Mouse (Mus musculus): Measurements from ENCODE around the gene Olfr487. TPM values are rescaled to one million over a fixed set of nuclear protein-coding genes. Genes with fewer than 3 reads are reported as not detected.
"Not testable (repeated sequence)": the region's sequence is repeated elsewhere in the genome, so short reads cannot be mapped to it uniquely, and the experiment has no call there.

Olfr487 gene
- not detected for total RNA-seq (2021)
- long read RNA-seq, experiment 1: 0 reads
- long read RNA-seq, experiment 2: 0 reads

DNA sequence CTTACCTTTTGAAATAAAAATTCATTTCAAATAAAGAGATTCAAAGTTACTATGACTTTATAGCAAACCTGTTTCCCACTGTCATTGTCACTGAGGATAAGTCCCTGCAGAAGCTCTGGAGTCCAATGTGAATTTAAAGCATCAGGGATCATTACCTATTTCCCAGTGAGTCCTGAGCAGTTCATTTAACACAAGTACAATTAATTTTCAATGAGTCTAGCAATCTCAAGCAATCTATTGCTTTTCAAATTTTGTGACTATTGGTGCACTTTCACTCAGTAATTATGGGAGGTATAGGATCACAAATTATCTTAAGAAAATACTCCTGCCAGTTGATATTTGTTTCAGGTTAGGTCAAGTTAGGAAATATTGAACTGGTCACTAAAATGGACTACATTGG lies at the start of gene Olfr487:
Olfr487 (minus strand) TSS at position 101 of the 400 bp plus-strand sequence.
- DNase-seq (ENCODE audit: low spot score in 2 of 2): not testable (repeated sequence)

DNA sequence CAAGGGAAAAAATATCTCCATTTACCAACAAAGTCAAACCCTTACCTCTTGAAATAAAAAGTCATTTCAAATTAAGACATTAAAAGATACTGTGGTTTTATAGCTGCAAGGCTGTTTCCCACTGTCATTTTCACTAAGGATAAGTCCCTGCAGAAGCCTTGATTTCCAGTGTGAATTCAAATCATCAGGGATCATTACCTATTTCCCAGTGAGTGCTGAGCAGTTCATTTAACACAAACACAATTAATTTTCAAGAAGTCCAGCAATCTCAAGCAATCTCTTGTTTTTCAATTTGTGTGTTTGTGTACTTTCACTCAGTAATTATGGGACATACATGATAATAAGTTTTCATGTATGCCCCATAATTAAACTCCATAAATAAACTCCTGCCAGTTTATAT lies 43.8 kb upstream of the Olfr487 start, which contains the start of gene Olfr488:
Olfr488 (minus strand) TSS at position 101 of the 400 bp plus-strand sequence.
- DNase-seq (ENCODE audit: low spot score in 2 of 2): no peak

DNA sequence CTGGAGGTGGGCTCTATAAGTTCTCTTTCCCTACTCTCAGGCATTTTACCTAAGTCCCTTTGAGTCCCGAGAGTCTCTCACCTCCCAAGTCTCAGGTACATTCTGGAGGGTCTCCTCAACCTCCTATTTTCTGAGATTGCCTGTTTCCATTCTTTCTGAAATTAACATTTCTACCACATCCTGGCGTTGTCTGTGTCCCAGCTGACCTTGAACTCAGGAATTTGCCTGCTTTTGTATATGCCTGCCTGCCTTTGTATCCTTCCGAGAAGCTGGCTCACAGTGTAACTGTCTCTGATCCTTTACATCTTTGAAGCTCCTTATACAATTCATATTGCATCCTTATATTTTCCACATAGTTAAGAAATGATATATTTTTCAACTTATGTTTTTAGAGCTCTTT lies 19.1 kb upstream of the Olfr487 start:
- DNase-seq (ENCODE audit: low spot score in 2 of 2): no peak

DNA sequence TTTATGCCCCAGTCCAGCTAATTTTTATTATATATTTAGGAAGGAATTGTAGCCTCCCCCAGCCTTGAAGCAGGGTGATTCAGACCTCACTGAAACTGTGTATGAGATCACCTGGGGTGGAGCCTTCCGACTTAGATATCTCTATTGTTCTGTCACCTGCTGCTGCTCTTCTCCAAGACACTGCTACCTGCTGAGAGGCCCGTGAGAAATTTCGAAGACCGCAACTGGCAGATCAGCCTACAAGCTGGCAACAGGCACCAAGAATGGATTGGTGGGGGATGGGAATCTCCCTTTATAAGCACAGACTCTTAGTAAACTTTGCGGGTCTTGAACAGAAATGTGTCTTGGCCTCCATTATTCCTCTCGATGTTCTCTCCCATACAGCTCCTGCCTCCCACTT lies 17.5 kb downstream of the Olfr487 start:
- no peak for DNase-seq (ENCODE audit: low spot score in 2 of 2)

DNA sequence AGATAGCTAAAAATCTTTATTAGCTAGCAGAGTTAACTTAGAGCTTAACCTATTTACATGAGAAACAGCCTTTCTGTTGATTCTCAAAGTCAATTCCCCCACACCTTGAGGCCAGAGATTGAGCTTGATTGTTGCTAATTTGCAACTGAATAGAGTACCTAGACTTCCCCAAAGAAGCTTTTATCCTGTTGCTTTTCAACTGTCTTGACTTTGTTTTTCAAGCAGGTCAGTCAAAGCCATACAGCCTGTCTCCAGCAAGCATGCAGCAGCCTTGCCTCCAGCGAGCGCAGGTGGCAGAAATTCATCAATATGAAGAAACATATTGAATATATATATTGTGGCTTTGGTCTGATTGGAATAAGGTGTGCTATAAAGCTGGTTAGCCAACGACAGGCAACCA lies 18.1 kb downstream of the Olfr487 start:
- DNase-seq (ENCODE audit: low spot score in 2 of 2): not testable (repeated sequence)

DNA sequence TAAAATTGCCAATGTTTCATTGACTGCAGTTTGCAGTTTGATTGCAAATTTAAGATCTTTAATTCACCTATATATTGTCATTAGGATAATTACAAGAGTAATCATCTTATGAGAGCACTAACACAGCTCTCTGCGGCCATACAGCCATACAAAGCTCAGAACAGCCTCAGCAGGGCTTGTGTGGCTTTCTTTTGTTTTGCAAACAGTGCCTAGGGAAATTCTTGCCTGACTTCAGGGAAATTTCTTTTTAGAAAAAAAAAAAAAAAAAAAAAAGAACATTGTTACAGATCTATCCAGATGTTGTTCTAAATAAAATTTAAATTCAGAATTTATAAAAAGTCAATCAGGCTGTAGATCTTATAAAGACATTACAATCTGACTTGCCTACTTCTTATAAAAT lies 21.7 kb downstream of the Olfr487 start:
- DNase-seq (ENCODE audit: low spot score in 2 of 2): not testable (repeated sequence)

DNA sequence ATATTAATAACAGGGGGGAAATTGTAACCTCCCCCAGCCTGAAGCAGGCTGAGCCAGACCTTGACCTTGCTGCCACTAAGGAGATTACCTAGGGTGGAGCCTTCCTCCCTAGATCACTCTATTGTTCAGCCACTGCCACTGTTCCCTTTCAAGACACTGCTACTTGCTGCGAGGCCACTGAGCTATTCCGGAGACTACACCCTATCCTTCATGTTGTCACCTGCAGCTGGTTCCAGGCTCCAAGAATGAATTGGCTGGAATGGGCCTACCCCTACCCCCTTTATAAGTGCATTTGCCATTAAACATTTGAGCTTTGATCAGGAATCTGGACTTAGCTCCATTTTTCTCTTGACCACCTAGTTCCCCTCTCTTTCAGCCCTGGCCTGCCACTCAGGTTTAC lies 23.2 kb downstream of the Olfr487 start:
- not testable (repeated sequence) for DNase-seq (ENCODE audit: low spot score in 2 of 2)

DNA sequence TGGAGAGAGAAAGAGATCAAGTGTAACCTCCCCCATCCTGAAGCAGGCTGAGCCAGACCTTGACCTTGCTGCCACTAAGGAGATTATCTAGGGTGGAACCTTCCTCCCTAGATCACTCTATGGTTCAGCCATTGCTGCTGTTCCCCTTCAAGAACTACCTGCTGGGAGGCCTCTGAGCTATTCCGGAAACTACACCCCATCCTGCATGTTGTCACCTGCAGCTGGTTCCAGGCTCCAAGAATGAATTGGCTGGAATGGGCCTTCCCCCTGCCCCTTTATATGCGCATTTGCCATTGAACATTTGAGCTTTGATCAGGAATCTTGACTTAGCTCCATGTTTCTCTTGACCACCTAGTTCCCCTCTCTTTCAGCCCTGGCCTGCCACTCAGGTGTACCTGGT lies 29.2 kb downstream of the Olfr487 start:
- DNase-seq (ENCODE audit: low spot score in 2 of 2): not testable (repeated sequence)

DNA sequence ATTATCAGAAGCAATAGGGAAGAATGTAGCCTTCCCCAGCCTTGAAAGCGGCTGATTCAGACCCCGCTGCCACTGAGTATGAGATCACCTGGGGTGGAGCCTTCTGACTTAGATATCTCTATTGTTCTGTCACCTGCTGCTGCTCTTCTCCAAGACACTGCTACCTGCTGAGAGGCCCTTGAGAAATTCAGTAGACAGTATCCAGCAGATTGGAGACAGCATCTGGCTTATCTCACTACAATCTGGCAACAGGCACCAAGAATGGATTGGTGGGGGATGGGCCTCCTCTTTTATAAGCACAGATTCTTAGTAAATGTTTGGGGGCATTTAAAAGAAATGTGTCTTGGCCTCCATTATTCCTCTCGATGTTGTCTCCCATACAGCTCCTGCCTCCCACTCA lies 30.0 kb downstream of the Olfr487 start:
- not testable (repeated sequence) for DNase-seq (ENCODE audit: low spot score in 2 of 2)

DNA sequence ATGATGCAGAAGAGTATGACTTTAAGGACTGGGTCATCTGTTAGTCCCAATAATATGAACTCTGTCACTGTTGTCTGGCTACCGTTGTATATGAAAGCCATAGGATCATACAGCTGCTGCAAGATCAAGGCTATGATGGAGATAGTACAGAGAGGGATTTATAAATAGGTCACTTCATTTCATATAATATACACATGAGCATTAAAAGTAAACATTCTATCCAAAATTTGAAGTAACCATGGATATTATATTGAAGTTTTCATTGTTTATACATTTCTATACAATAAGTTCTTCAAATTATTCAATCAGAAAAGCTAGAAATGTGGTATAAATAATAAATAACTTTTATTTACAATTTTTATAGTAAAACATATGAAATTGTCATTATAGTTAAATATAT lies 41.8 kb downstream of the Olfr487 start, which contains the start of gene Olfr486:
Olfr486 (minus strand) TSS at position 101 of the 400 bp plus-strand sequence.
- DNase-seq (ENCODE audit: low spot score in 2 of 2): not testable (repeated sequence)

DNA sequence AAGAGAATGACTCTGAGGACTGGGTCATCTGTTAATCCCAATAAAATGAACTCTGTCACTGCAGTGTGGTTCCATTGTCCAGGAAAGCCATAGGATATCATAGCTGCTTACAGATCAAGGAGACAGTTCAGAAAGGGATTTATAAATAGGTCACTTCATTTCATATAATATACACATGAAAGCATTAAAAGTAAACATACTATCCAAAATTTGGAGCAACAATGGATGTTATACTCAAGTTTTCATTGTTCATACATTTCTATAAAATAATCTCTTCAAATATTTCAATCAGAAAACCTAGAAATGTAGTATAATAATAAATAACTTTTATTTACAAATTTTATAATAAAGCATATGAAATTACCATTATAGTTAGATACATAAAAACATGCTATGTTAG lies 54.7 kb downstream of the Olfr487 start, which contains the start of gene Olfr485:
Olfr485 (minus strand) TSS at position 101 of the 400 bp plus-strand sequence.
- no peak for DNase-seq (ENCODE audit: low spot score in 2 of 2)

Other genes starting within 250 kb of the Olfr487 start
- not detected for gene Olfr476, start 249.8 kb downstream of the Olfr487 start, total RNA-seq (2021)
- gene Olfr477, start 227.9 kb downstream of the Olfr487 start, total RNA-seq (2021): not detected
- not detected for gene Olfr478, start 180.6 kb downstream of the Olfr487 start, total RNA-seq (2021)
- gene Olfr479, start 163.9 kb downstream of the Olfr487 start, total RNA-seq (2021): not detected
- gene Olfr480, start 147.3 kb downstream of the Olfr487 start, total RNA-seq (2021): not detected
- gene Olfr481, start 134.8 kb downstream of the Olfr487 start, total RNA-seq (2021): not detected
- gene Olfr482, start 117.0 kb downstream of the Olfr487 start, total RNA-seq (2021): under 1 TPM; 0.62 to 0.74 TPM
- not detected for gene Olfr483, start 113.8 kb downstream of the Olfr487 start, total RNA-seq (2021)
- not detected for gene Olfr484, start 87.2 kb downstream of the Olfr487 start, total RNA-seq (2021)
- not detected for gene Olfr485, start 54.8 kb downstream of the Olfr487 start, total RNA-seq (2021)
- not detected for gene Olfr486, start 41.9 kb downstream of the Olfr487 start, total RNA-seq (2021)
- not detected for gene Olfr488, start 43.7 kb upstream of the Olfr487 start, total RNA-seq (2021)
- gene Olfr490, start 74.3 kb upstream of the Olfr487 start, total RNA-seq (2021): not detected
- not detected for gene Olfr491, start 98.8 kb upstream of the Olfr487 start, total RNA-seq (2021)
- gene Olfr492, start 109.0 kb upstream of the Olfr487 start, total RNA-seq (2021): not detected
- not detected for gene Olfr493, start 132.3 kb upstream of the Olfr487 start, total RNA-seq (2021)
- gene Olfr494, start 150.7 kb upstream of the Olfr487 start, total RNA-seq (2021): not detected
- not detected for gene Olfr495, start 178.5 kb upstream of the Olfr487 start, total RNA-seq (2021)
- not detected for gene Olfr497, start 205.8 kb upstream of the Olfr487 start, total RNA-seq (2021)